Mouse (Mus musculus): ENCODE measurements at regions not wholly inside any gene's neighbourhood (a gene's known extent, or its start where the extent isn't known, plus 50 kb on each side); places are given as distances from the start of the nearest gene placed in this dataset.

- TF ChIP-seq CTCF (IDR thresholded peaks at IDR 0.05; ENCODE audit: borderline replicate concordance, extremely low read depth, insufficient read depth, insufficient read length) = no peak
- no peak for TF ChIP-seq POLR2A (IDR thresholded peaks at IDR 0.05; ENCODE audit: borderline replicate concordance, extremely low read depth, insufficient read depth, insufficient read length, poor library complexity, severe bottlenecking)
Observed at GRCm38 (mm10) chr19:52448931-52449330, 184.8 kb downstream of the Ins1 start.
